Mouse (Mus musculus) liver, embryonic 16.5 days (tissue): ENCODE data around the gene Pla2g6. TPM values are rescaled to one million over a fixed set of nuclear protein-coding genes. Genes with fewer than 3 reads are reported as not detected.

ENCODE experiments used
- ATAC-seq: fragments of 200-750 bp; cut with Nextera tagmentation; 2 replicates; pipeline ENCODE4 v1.8.0; 2017; ENCODE audit warnings: low read depth, mild to moderate bottlenecking, moderate number of reproducible peaks, moderate library complexity
- H3K27ac ChIP-seq: fragments of 300-500 bp; sonication (generic); 2 replicates; pipeline ENCODE4 v1.5.1; 2014; ENCODE audit warnings: mild to moderate bottlenecking, low read length
- H3K27me3 ChIP-seq: fragments of 300-500 bp; sonication (generic); 2 replicates; pipeline ENCODE4 v1.6.1; 2014; ENCODE audit warnings: low read depth, low read length, mixed read lengths; ENCODE audit not compliant: control insufficient read depth, insufficient read depth
- H3K36me3 ChIP-seq: fragments of 300-500 bp; sonication (generic); 2 replicates; pipeline ENCODE4 v1.6.1; 2014; ENCODE audit warnings: mild to moderate bottlenecking; ENCODE audit not compliant: control insufficient read depth, insufficient read depth
- H3K4me1 ChIP-seq: fragments of 300-500 bp; sonication (generic); 2 replicates; pipeline ENCODE4 v1.6.1; 2014; ENCODE audit warnings: low read depth, low read length, mixed read lengths; ENCODE audit not compliant: control insufficient read depth
- H3K4me2 ChIP-seq: fragments of 300-500 bp; sonication (generic); 2 replicates; pipeline ENCODE4 v1.6.1; 2014; ENCODE audit warnings: low read depth, low read length, mixed read lengths
- H3K4me3 ChIP-seq: fragments of 300-500 bp; sonication (generic); 2 replicates; pipeline ENCODE4 v1.5.1; 2014; ENCODE audit warnings: low read depth, mild to moderate bottlenecking, low read length
- H3K9ac ChIP-seq: fragments of 300-500 bp; sonication (generic); 2 replicates; pipeline ENCODE4 v1.6.1; 2014; ENCODE audit warnings: low read depth, low read length
- H3K9me3 ChIP-seq: fragments of 300-500 bp; sonication (generic); replicated peaks from 2 replicates; pipeline ENCODE4 v1.6.1; 2016; ENCODE audit warnings: low read length; ENCODE audit not compliant: control insufficient read depth
- WGBS: fragments of 180-500 bp; shearing (Covaris S2); extraction: QIAGEN DNeasy Blood & Tissue Kit; methylation state at CpG from one replicate; pipeline ENCODE4 v1.1.7; 2014; ENCODE audit not compliant: insufficient replicate concordance; 5-methylcytosine and 5-hydroxymethylcytosine counted together
- polyA plus RNA-seq: library from polyadenylated mRNA; unstranded; fragments of >200 nt; fragmentation: Nextera tagmentation; extraction: Ambion mirVana; gene quantifications from 2 replicates; pipeline ENCODE4 v1.2.1, GENCODE M21; 2015

The Pla2g6 gene
- polyA plus RNA-seq, 1 experiment from 2014 or later = 19.5 TPM

DNA sequence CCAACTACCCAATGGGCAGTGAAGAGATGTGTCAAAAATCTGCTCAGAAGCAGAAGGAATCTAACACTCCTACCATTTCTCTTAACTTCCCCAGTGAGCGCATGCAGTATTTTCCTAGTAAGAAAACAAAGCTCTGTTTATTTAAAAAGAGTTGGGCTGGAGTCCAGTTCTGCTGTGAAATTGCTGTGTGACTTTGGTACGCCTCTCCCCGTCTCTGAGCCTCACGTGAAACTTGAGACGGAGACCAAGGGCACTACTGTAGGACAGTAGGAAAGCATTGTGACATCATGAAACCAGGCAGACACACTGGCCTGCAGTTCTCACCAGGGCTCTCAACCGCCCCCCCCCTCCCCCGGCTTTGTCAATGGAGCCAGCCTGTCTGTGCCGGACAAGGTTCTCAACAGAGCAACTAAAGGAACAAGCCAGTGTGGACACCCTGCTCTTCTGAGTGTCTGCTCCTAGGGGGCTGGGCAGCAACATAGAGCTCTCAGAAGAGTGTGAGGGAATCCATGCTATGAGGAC lies 14.3 kb downstream of the Pla2g6 start:
- H3K9me3 ChIP-seq = no peaks in the 10 kb centered on the region
- H3K27ac ChIP-seq = no peak overlapping the region
- no peak overlapping the region for H3K4me3 ChIP-seq
- no peaks in the 10 kb centered on the region for H3K4me1 ChIP-seq
- WGBS = 75% methylated on average over 8 of the region's 8 CpGs
- H3K9ac ChIP-seq = no peak overlapping the region
- no peak for ATAC-seq
- no peaks in the 10 kb centered on the region for H3K36me3 ChIP-seq
- H3K4me2 ChIP-seq = no peak overlapping the region
- H3K27me3 ChIP-seq = no peaks in the 10 kb centered on the region

DNA sequence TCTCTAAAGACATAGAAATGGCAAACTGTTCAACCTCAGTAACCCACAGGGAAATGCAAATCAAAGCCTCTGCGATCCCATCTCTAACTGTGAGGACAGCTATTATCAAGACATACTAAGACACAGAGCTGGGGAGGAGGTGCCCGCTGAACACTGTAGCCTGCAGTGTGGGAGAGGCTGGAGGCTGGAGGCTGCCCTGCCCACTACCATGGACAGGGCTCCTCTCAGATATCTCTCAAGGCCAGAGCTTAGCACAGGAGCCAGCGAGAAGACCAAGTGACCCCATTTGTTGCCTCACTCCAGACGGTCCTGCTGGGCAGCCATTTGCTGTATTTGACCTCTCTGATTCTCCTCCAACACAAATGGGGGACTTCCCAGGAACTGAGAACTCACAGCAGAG lies 20.3 kb downstream of the Pla2g6 start:
- no peaks in the 10 kb centered on the region for H3K36me3 ChIP-seq
- H3K9me3 ChIP-seq = no peaks in the 10 kb centered on the region
- H3K27ac ChIP-seq = no peak overlapping the region
- H3K4me2 ChIP-seq = no peak overlapping the region
- no peak for ATAC-seq
- no peaks in the 10 kb centered on the region for H3K27me3 ChIP-seq
- no peak overlapping the region for H3K4me3 ChIP-seq
- WGBS = 67% methylated on average over 4 of the region's 4 CpGs
- H3K9ac ChIP-seq = no peak overlapping the region
- H3K4me1 ChIP-seq = no peaks in the 10 kb centered on the region

DNA sequence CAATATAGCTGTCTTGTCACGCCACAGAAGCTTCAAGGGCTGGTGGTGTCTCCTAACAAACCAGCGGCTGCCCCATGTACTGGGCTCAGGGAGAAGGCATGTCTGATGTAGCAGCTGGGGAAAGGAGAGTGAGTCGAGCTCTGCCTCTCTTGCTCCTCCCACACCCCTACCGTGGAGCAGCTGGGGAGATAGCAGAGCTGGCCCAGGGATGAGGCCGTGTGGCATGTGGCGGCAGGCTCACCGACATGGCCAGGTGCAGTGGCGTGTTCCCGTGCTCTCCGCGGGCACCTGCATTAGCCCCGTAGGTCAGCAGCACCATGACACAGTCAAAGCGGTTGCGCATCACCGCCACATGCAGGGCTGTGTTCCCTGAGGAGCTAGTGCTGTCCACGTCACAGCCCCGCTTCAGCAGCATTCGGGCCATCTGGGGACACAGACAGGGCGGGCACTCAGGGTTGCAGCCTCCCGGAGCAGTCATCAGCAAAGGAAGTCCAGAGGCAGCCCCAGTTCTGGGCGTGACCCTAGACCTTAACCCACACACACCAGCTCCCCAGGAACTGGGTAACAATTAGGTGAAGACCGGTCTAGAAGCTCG lies 22.1 kb downstream of the Pla2g6 start:
- Histone ChIP-seq H3K9me3 (no peaks in the 10 kb centered on the region), H3K4me2 (no peak overlapping the region), H3K36me3 (no peaks in the 10 kb centered on the region; the same call in 1 of the 2 replicates), H3K4me1 (no peaks in the 10 kb centered on the region), H3K27ac (no peak overlapping the region), H3K27me3 (no peaks in the 10 kb centered on the region), H3K4me3 (no peak overlapping the region), H3K9ac (no peak overlapping the region)
- WGBS = 76% methylated on average over 23 of the region's 23 CpGs
- ATAC-seq = no peak

DNA sequence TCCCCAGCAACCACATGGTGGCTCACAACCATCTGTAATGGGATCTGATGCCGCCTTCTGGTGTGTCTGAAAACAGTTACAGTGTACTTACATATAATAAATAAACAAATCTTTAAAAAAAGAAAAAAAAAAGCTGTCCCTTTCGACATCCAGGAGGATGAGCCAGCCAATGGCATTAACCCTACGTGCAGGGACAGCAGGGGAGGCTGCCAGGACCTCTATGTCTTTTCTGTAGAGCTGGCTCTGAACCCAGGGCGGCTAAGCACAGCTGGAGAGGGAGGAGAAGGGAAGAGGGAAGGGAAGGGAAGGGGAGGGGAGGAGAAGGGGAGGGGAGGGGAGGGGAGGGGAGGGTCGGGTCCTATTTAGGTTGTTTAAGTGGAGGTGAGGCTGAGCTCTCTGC lies 23.4 kb downstream of the Pla2g6 start:
- no peaks in the 10 kb centered on the region for H3K27me3 ChIP-seq
- peaks cover 3% of the 10 kb centered on the region for H3K36me3 ChIP-seq
- H3K9ac ChIP-seq = no peak overlapping the region
- H3K4me2 ChIP-seq = no peak overlapping the region
- no peaks in the 10 kb centered on the region for H3K4me1 ChIP-seq
- no peak for ATAC-seq
- H3K27ac ChIP-seq = no peak overlapping the region
- H3K4me3 ChIP-seq = no peak overlapping the region
- H3K9me3 ChIP-seq = no peaks in the 10 kb centered on the region
- WGBS = 75% methylated on average over 3 of the region's 5 CpGs

DNA sequence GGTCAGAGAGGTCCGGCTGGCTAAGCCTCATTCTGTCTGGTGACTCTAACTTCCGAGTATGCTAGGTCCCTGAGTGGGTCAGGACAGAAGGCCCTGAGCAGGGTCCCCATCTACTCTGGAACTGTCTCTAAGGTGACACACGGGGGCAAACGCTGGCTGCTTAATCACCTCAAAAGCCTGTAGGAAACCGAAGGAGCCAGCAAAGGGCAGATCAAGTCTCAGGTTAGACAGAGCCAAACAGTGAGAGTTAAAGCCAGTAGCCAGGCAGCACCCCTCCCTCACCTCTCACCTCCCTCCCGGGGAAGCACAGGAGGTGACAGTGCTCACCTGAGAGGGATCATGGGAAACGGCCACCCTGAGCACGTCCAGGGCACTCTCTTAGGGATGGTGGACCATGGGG lies 24.5 kb downstream of the Pla2g6 start:
- no peak overlapping the region for H3K9ac ChIP-seq
- H3K27me3 ChIP-seq = no peaks in the 10 kb centered on the region
- H3K4me3 ChIP-seq = no peak overlapping the region
- H3K4me1 ChIP-seq = no peaks in the 10 kb centered on the region
- H3K4me2 ChIP-seq = no peak overlapping the region
- no peaks in the 10 kb centered on the region for H3K9me3 ChIP-seq
- ATAC-seq = no peak
- H3K27ac ChIP-seq = no peak overlapping the region
- H3K36me3 ChIP-seq = peaks cover 3% of the 10 kb centered on the region
- 72% methylated on average over 8 of the region's 8 CpGs for WGBS

DNA sequence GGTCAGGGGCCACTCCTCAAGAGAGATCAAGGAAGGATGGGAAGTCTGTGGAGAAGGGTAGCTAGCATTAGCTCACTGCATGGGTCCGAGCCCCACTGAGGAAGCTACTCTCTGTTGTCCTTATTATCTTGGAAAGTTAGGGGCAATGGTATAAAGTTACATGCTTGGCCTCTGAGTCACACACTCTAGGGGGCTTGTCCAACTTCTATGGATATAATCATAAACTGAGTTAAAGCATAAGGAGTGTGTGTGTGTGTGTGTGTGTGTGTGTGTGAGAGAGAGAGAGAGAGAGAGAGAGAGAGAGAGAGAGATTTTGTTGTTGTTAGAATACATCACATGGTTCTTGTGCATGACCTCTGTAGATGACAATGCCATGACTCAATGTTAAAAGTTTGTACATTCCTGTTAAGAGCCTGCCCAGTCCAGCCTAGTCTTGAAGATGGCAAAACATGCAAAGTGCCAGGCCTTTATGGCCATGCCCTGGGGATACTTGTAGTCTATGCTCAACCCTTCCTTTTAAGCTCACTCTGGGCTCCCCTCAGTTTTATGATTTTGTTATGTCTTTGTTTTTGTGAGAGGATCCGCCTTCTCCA lies 28.5 kb downstream of the Pla2g6 start:
- no peak overlapping the region for H3K4me2 ChIP-seq
- H3K9ac ChIP-seq = no peak overlapping the region
- ATAC-seq = no peak
- peaks cover 3% of the 10 kb centered on the region for H3K36me3 ChIP-seq
- H3K4me1 ChIP-seq = no peaks in the 10 kb centered on the region
- no peak overlapping the region for H3K27ac ChIP-seq
- 68% methylated on average over 2 of the region's 2 CpGs for WGBS
- no peak overlapping the region for H3K4me3 ChIP-seq
- H3K27me3 ChIP-seq = no peaks in the 10 kb centered on the region
- H3K9me3 ChIP-seq = no peaks in the 10 kb centered on the region

DNA sequence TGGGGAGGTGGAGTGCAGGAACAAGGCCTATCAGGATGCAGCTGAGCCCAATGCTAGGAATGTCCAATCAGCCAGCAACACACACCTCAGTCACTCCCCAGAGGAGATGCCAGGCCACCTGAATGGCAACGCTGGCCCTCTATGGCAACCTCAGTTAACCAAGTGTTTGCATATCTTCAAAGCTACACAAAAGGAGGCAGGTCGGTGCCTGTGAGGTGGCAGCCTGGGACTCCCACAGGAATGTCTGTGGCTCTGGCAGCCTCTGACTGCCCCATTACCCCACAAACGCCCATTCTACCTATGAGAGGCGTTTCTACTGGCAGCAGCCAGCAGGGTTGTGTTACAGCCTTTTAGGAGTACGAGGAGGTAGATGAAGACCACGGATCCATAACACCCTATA lies 29.6 kb downstream of the Pla2g6 start:
- Histone ChIP-seq H3K4me3 (no peak overlapping the region), H3K27me3 (no peaks in the 10 kb centered on the region), H3K4me2 (no peak overlapping the region), H3K9ac (no peak overlapping the region), H3K4me1 (no peaks in the 10 kb centered on the region), H3K9me3 (no peaks in the 10 kb centered on the region), H3K27ac (no peak overlapping the region), H3K36me3 (peaks cover 3% of the 10 kb centered on the region)
- no peak for ATAC-seq
- 75% methylated on average over 6 of the region's 6 CpGs for WGBS

DNA sequence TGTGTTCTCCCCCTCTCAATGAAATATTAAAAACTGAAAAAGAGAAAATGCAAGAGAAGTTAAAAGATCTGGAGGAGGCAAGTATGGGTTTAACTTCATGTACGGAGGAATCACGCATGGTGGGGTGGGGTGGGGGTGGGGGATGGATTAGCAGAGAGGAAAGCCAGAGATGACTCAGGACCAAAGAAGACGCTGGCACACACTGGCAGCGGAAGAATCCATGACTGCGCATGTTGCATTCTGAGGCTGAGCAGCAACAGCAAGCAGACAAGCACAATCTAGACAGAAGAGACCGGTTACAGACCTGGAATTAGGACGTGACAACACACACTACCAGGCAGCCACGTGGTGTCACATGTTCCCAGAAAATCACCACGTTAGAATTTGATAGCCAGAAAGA lies 35.4 kb downstream of the Pla2g6 start:
- Histone ChIP-seq H3K9ac (no peak overlapping the region), H3K36me3 (no peaks in the 10 kb centered on the region), H3K27me3 (no peaks in the 10 kb centered on the region), H3K9me3 (no peaks in the 10 kb centered on the region), H3K4me2 (no peak overlapping the region), H3K4me3 (no peak overlapping the region), H3K4me1 (no peaks in the 10 kb centered on the region), H3K27ac (no peak overlapping the region)
- ATAC-seq = no peak
- WGBS = 75% methylated on average over 9 of the region's 9 CpGs

DNA sequence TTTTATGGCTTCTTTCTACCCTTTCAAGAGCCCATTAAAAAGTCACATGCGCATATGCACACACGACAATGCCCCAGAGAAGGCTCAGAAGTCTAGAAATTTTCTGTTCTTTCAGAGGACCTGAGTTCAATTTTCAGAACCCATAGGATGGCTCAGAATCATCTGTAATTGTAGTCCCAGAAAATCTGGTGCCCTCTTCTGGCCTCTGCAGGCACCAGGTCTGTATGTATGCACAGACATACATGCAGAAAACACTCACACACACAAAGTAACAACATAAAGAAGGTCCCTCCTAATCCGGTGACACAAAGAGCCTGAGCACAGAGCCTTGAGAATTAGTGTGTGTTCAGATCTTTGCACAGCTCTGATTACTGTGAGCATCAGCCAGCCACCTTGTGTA lies 37.9 kb downstream of the Pla2g6 start:
- 81% methylated on average over 3 of the region's 3 CpGs for WGBS
- H3K36me3 ChIP-seq = no peaks in the 10 kb centered on the region

More for the DNA sequence above, 37.9 kb downstream of the Pla2g6 start:
- Histone ChIP-seq H3K4me3 (no peak overlapping the region), H3K4me2 (no peak overlapping the region), H3K9ac (no peak overlapping the region), H3K9me3 (no peaks in the 10 kb centered on the region), H3K4me1 (no peaks in the 10 kb centered on the region), H3K27me3 (no peaks in the 10 kb centered on the region), H3K27ac (no peak overlapping the region)
- ATAC-seq = no peak
